Mouse (Mus musculus): ENCODE results near the gene Spi1.

Spi1 gene

GRCm38 (mm10) chr2:91130126-91130525, 47.9 kb downstream of the Spi1 start:
- no peak for DNase-seq

DNA sequence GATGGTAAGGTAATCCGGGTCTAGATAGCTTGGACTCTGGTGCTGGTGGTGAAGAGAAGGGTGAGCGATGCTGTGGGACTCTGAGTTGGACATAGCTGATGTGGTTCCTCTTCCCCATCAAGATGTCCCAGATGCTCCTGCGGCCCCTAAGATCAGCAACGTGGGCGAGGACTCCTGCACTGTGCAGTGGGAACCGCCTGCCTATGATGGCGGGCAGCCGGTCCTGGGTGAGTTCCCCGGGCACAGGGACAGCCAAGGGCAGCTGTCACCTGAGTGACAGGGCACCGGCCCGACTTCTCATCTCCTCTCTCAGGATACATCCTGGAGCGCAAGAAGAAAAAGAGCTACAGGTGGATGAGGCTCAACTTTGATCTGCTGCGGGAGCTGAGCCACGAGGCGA, 49.1 kb downstream of the Spi1 start:
- no peak for DNase-seq

GRCm38 (mm10) chr2:91132035-91132434, 49.8 kb downstream of the Spi1 start:
- no peak for DNase-seq

DNA sequence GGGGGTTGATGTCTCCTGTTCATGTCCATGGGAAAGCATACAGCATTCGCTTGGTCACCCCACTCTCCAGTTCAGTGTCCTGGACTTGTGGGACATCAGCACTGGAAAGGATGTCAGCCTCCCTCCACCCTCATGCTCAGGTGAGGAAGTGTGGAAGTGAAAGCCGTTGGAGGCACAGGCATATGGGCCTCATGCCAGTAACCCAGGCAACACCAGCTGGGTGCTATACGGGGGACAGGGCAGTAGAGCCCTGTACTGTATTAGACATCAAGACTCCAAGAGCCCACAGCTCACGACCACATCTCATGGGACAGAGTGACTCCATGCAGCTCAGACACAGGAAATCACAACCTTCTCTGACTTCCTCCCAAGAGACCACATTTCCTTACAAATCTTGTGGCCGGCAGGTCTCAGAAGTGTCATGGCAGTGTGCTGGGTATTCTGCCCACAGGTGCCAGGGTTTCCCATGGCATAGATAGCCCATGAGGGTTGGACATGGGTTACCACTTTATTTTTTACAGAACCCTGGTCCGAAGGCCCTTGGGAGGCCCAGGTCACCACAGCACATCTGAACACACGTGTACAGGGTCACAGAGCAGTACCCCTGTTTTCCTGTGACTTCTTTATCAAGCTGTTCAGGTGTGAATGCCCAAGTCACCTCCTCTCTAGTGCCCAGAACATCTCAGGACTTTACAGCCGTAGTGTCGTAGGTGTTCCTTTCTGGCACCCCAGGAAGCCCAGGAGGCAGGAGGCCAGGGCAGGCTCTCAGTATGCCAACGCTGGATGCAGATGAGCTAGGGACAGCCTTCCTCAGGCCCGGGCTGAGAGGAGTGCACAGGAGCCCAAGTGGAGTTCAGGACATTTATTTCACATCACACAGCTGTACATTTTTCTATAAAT, 54.6 kb downstream of the Spi1 start:
- DNase-seq, result no peak

- DNase-seq, result no peak
Measured at GRCm38 (mm10) chr2:91137481-91137880, 55.3 kb downstream of the Spi1 start.

GRCm38 (mm10) chr2:91139311-91139710, 57.1 kb downstream of the Spi1 start:
- DNase-seq, result no peak

- DNase-seq, result no peak
Measured at GRCm38 (mm10) chr2:91139764-91140163, 57.6 kb downstream of the Spi1 start.

DNA sequence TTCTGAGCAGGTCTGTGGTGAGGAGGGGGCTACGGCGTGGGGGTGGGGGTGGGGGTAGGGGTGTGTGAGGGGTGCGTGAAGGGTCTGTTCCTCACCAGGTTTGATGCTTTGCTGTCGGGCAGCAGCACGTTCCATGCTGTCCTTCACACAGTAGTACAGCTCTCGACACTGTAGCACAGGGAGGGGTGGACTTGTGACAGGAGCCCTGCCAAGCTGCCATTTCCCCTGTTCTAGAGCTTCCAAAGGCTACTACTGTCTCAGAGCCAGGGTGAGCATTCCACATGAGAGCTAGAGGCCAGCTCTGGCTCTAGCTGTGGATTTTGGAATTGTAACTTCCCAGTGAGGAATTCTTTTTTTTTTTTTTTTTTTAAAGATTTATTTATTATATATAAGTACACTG, 60.7 kb downstream of the Spi1 start:
- DNase-seq, result no peak

DNA sequence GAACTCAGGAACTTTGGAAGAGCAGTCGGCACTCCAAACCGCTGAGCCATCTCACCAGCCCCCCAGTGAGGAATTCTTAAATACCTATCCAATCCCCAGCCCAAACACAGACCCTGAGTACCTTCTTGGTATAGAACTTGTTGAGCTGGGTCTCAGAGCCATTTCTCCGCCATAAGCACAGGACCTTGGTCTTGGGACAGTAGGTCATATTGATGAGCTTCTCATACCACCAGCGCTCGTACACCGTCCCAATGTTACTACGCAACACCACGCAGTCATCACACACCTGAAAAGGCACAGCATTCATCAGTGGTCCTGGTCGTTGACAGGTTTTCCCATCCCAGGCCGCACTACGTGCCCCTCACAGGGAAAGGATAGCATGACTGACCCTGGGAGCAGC, 61.2 kb downstream of the Spi1 start:
- DNase-seq, result no peak

- DNase-seq, result no peak
Measured at GRCm38 (mm10) chr2:91148101-91148500, 65.9 kb downstream of the Spi1 start.

- DNase-seq, result no peak
Measured at GRCm38 (mm10) chr2:91151331-91151730, 69.1 kb downstream of the Spi1 start.

- DNase-seq, result no peak
Measured at GRCm38 (mm10) chr2:91152885-91153377, 70.7 kb downstream of the Spi1 start.

GRCm38 (mm10) chr2:91154091-91154490, 71.9 kb downstream of the Spi1 start:
- DNase-seq, result no peak

DNA sequence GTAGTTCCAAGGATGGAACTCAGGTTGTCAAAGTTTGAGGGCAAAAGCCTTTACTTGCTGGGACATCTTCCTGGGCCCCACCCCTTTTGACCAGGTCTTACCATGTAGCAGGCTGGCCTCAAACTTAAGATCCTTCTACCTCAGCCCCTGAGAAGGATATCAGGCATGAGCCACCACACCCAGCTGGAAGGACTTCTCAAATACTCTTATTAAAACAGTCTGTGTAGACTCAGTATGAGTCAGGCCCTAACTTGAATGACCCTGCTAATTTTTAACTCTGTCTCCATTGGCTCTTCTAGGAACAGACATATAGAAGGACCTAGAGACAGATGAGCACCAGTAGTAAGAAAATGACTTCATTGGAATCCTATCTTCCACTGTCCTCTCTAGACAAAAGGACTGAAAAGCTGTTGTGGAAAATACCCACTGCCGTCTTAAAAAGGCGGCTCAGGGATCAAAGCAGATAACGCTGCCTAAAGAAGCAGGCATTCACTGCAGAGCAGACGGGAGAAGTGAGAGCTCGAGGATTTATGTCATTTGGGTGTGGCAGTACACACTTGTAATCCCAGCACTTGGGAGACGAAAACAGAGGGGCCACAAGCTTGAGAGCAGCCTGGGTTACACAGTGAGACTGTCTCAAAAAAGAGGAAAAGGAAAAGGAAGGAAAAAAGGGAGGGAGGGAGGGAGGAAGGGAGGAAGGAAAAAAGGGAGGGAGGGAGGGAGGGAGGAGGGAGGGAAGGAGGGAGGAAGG, 75.0 kb downstream of the Spi1 start:
- no peak for DNase-seq

DNA sequence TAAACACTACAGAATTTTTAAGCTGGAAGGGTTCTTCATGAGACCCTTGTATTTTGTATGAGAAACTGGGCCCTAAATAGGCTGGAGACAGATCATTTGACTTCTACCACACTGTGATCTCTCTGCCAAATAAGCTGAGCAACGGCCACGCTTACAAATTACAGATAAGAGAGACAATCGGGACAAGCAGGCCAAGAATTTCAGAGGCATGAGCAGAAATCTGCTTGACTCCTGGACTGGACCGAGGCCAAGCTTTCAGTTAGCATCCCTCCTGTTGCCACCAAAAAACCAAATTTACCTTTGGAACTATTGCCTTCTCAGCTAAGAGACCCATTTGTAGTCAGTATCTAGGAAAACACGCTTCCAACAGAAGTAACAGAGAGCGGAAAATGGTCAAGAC, 78.4 kb downstream of the Spi1 start:
- DNase-seq, result peak; percentile 8

- DNase-seq, result no peak
Measured at GRCm38 (mm10) chr2:91162952-91163351, 80.8 kb downstream of the Spi1 start.

- DNase-seq, result no peak
Measured at GRCm38 (mm10) chr2:91163532-91163931, 81.3 kb downstream of the Spi1 start.

DNA sequence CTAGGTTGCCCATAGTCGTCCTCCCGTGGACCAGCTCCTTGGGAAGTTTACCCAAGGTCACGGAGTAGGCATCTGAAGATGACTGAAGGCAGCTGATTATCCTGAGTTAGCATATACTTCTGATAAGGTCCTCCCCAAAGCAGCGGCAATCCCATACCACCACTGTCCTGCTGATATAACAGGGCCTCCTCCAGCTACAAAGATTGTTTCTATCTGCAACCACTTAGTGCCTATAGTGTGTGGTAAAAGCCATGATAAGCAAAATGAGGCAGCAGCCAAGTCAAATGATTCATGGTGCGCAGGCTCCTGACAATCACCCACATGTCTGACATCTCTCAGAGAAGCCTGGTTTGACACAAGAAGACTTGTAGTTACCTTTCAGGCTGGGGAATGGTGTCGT, 82.8 kb downstream of the Spi1 start:
- DNase-seq, result no peak
